Mouse (Mus musculus) neural tube, embryonic 14.5 days (tissue): ENCODE measurements around the gene Epha1. TPM values are rescaled to one million over a fixed set of nuclear protein-coding genes. Genes with fewer than 3 reads are reported as not detected.

Source experiments
- ATAC-seq: fragments of 200-750 bp; cut with Nextera tagmentation; 2 replicates; pipeline ENCODE4 v1.8.0; 2017; ENCODE audit warnings: low read depth, mild to moderate bottlenecking, moderate TSS enrichment, moderate library complexity
- H3K27ac ChIP-seq: fragments of 300-500 bp; sonication (generic); 2 replicates; pipeline ENCODE4 v1.5.1; 2014; ENCODE audit warnings: low read depth, mild to moderate bottlenecking, control low read depth, low read length, moderate library complexity, mixed read lengths
- H3K27me3 ChIP-seq: fragments of 300-500 bp; sonication (generic); 2 replicates; pipeline ENCODE4 v1.6.1; 2014; ENCODE audit warnings: low read length; ENCODE audit not compliant: control insufficient read depth, insufficient read depth
- H3K36me3 ChIP-seq: fragments of 300-500 bp; sonication (generic); 2 replicates; pipeline ENCODE4 v1.6.1; 2014; ENCODE audit warnings: low read length, mixed read lengths; ENCODE audit not compliant: control insufficient read depth, insufficient read depth
- H3K4me1 ChIP-seq: fragments of 300-500 bp; sonication (generic); 2 replicates; pipeline ENCODE4 v1.6.1; 2014; ENCODE audit warnings: low read length; ENCODE audit not compliant: control insufficient read depth, insufficient read depth
- H3K4me2 ChIP-seq: fragments of 300-500 bp; sonication (generic); 2 replicates; pipeline ENCODE4 v1.6.1; 2014; ENCODE audit warnings: mild to moderate bottlenecking, low read depth, low read length, control low read depth
- H3K4me3 ChIP-seq: fragments of 300-500 bp; sonication (generic); 2 replicates; pipeline ENCODE4 v1.5.1; 2014; ENCODE audit warnings: low read depth, low read length, control low read depth, mixed read lengths
- H3K9ac ChIP-seq: fragments of 300-500 bp; sonication (generic); replicated peaks from 2 replicates; pipeline ENCODE4 v1.6.1; 2014; ENCODE audit warnings: low read depth, mild to moderate bottlenecking, control low read depth, low read length, mixed read lengths
- H3K9me3 ChIP-seq: fragments of 300-500 bp; sonication (generic); 2 replicates; pipeline ENCODE4 v1.6.1; 2016; ENCODE audit warnings: low read length; ENCODE audit not compliant: control insufficient read depth
- WGBS: fragments of 180-500 bp; shearing (Covaris S2); extraction: QIAGEN DNeasy Blood & Tissue Kit; methylation state at CpG from one replicate; pipeline ENCODE4 v1.1.7; 2014; 5-methylcytosine and 5-hydroxymethylcytosine counted together
- polyA plus RNA-seq: library from polyadenylated mRNA; unstranded; fragments of >200 nt; fragmentation: Nextera tagmentation; extraction: Ambion mirVana; gene quantifications from 2 replicates; pipeline ENCODE4 v1.2.1, GENCODE M21; 2014

Epha1 gene
- polyA plus RNA-seq, 1 experiment from 2014 or later, result 0.15 TPM

DNA sequence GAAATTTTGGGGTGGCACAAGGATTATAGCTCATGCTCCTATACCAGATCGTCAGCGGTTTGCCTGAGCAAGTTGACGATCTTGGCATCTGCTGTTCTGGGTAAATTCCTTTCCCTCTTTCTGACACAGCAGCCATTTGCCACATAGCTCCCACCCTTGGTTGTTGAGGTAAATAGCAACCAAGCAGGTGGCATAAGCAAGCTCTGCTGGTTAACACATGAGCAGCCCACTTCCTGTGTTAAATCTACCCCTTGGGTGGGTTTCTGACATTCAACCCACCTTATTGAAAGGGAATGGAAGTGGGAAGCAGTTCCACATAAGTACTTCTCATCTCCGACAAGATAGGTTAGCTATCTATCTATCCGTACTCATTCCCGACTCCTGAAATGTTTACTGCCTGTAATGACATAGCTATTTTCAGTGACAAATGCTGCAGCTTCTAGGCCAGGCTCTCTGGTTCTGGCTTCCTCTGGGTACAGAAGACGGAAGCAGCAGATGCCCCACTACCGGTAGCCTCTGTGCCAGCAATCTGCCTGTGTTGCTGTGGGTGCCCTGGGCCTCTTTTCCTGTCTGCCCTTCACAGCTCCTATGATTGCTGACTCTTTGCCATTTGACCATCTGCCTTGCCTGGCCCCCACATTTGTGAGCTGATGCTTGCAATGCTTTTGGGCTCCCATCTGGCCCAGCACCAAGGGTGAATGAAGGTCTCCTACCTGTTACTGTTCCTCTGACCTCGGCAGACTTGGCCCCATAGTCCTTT lies 29.5 kb downstream of the Epha1 start:
- Histone ChIP-seq H3K9ac (no peak overlapping the region), H3K27me3 (no peaks in the 10 kb centered on the region), H3K27ac (no peak overlapping the region), H3K4me3 (no peak overlapping the region), H3K9me3 (no peaks in the 10 kb centered on the region), H3K4me1 (no peaks in the 10 kb centered on the region), H3K4me2 (no peak overlapping the region), H3K36me3 (no peaks in the 10 kb centered on the region)
- ATAC-seq, result no peak
- 85% methylated on average over 9 of the region's 9 CpGs for WGBS

DNA sequence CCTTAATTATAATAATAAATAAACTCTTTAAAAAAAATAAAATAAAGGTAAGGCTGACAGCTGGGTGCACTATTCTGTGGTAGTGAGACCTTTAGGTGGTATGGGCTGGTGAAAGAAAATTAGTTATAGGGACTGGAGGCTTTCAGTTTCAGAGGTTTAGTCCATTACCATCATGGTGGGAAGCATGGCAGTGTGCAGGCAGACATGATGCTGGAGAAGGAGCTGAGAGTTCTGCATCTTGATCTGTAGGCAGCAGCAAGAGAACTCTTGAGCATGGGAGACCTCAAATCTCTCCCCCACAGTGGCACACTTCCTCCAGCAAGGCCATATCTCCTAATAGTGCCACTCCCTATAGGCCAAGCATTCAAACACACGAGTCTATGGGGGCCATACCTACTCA lies 30.9 kb downstream of the Epha1 start:
- no peak overlapping the region for H3K9ac ChIP-seq
- H3K4me3 ChIP-seq, result no peak overlapping the region
- H3K27ac ChIP-seq, result no peak overlapping the region
- WGBS, result 57% methylated on average over 1 of the region's 1 CpGs
- no peaks in the 10 kb centered on the region for H3K27me3 ChIP-seq
- ATAC-seq, result no peak
- no peaks in the 10 kb centered on the region for H3K36me3 ChIP-seq
- no peaks in the 10 kb centered on the region for H3K4me1 ChIP-seq
- H3K9me3 ChIP-seq, result no peaks in the 10 kb centered on the region
- no peak overlapping the region for H3K4me2 ChIP-seq

DNA sequence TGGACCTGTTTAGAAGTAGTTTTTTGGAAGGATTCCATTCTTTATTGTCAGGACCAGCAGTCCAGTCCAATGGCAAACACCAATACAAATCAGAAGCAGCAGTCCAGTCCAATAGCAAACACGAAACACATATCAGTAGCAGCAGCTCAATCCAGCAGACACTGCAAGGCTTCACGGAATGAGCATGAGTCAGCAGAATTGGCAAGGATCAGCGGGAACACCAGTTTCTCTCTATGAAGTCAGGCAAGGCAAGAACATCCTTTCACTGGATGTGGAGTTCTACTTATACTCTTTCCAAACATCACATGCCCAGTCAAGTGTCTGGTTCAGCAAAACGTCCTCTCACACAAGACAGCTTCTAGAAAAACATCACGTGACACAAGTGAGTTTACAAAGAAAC lies 33.1 kb downstream of the Epha1 start:
- Histone ChIP-seq H3K27me3 (no peaks in the 10 kb centered on the region), H3K4me1 (no peaks in the 10 kb centered on the region), H3K9me3 (no peaks in the 10 kb centered on the region), H3K27ac (no peak overlapping the region), H3K9ac (no peak overlapping the region), H3K36me3 (no peaks in the 10 kb centered on the region), H3K4me3 (no peak overlapping the region), H3K4me2 (no peak overlapping the region)
- no peak for ATAC-seq
- 80% methylated on average over 5 of the region's 5 CpGs for WGBS

DNA sequence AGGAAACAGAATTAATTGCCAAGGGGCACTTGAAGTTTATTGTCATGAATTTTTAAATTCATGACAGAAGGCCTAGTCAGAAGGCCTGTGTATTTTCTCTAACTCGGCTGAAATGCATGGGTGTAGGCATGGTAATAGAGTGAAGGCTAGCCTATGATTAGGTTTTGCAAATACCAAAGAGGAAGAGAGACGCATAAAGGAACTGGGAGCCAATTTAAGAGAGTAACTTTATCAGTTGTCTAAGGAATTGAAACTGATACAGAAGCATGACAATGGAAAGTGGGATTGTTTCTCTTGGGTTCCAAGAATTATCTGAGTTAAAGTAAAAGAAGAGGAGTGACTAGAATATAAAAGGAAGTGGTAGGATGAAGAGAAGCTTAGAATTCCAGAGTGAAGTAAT lies 33.9 kb downstream of the Epha1 start:
- no peak for ATAC-seq
- no peak overlapping the region for H3K27ac ChIP-seq
- WGBS, result 85% methylated on average over 2 of the region's 2 CpGs
- no peak overlapping the region for H3K4me3 ChIP-seq
- no peaks in the 10 kb centered on the region for H3K4me1 ChIP-seq
- no peak overlapping the region for H3K9ac ChIP-seq
- H3K4me2 ChIP-seq, result no peak overlapping the region
- H3K36me3 ChIP-seq, result no peaks in the 10 kb centered on the region
- H3K27me3 ChIP-seq, result no peaks in the 10 kb centered on the region
- H3K9me3 ChIP-seq, result no peaks in the 10 kb centered on the region

DNA sequence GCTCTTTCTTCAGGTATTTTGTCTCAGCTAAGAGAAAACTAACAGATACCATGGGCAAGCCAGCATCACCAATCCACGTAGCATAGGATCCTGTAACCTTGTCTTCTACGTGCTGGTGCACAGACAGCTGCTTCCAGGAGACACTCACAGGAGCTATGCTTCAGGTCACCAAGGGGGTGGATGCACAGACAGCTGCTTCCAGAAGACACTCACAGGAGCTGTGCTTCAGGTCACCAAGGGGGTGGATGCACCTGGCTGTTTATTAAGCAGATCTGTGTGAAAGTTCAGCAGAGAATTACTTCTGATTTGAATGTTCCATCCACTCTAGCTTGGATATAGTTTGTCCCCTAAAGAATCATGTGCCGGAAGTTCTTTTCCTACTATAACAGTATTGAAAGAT lies 42.1 kb downstream of the Epha1 start:
- no peak overlapping the region for H3K4me3 ChIP-seq
- no peak overlapping the region for H3K9ac ChIP-seq
- 93% methylated on average over 3 of the region's 3 CpGs for WGBS
- no peak for ATAC-seq
- H3K9me3 ChIP-seq, result no peaks in the 10 kb centered on the region
- H3K4me1 ChIP-seq, result no peaks in the 10 kb centered on the region
- no peak overlapping the region for H3K4me2 ChIP-seq
- H3K27ac ChIP-seq, result no peak overlapping the region
- no peaks in the 10 kb centered on the region for H3K27me3 ChIP-seq
- no peaks in the 10 kb centered on the region for H3K36me3 ChIP-seq

DNA sequence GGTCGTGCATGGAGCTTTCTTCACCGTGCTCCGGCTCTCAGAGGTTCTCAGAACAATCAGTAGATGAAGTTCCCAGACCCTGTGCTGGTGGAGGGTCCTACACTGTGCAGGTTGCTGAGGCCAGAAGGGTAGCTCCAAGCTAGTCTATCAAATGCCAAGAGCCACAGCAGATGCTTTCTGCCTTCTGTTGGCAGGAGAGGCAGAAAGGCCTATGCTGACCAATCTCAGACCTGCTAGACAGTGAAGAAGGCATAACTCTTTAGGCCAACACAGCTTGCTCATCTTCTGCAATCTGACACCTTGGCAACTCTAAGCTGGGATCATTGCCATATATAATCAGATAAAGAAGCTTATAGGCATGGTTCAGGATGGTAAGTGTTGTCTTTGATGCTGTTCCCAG lies 42.9 kb downstream of the Epha1 start:
- Histone ChIP-seq H3K4me3 (no peak overlapping the region), H3K27ac (no peak overlapping the region), H3K4me2 (no peak overlapping the region), H3K4me1 (no peaks in the 10 kb centered on the region), H3K27me3 (no peaks in the 10 kb centered on the region), H3K36me3 (no peaks in the 10 kb centered on the region), H3K9ac (no peak overlapping the region), H3K9me3 (no peaks in the 10 kb centered on the region)
- WGBS, result 78% methylated on average over 3 of the region's 3 CpGs
- no peak for ATAC-seq

DNA sequence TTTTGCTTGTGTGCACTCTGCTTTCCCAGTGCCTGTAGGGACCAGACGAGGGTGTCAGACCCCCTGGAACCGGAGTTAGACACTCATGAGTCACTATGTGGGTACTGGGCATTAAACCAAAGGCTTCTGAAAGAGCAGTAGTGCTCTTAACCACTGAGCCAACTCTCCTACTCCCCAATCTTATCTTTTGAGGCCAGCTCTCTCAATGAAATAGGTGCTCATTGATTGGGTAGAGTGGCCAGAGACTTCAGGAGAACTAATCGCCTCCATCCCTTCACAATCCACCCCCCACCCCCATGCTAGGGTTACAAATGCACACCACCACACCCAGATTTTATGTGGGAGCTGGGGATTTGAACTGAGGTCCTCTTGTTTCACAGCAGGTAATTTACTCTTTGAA lies 44.3 kb downstream of the Epha1 start:
- no peak overlapping the region for H3K9ac ChIP-seq
- no peak overlapping the region for H3K4me3 ChIP-seq
- H3K27ac ChIP-seq, result no peak overlapping the region
- H3K4me2 ChIP-seq, result no peak overlapping the region
- no peaks in the 10 kb centered on the region for H3K36me3 ChIP-seq
- no peaks in the 10 kb centered on the region for H3K4me1 ChIP-seq
- WGBS, result 91% methylated on average over 3 of the region's 3 CpGs
- no peaks in the 10 kb centered on the region for H3K27me3 ChIP-seq
- ATAC-seq, result no peak
- H3K9me3 ChIP-seq, result no peaks in the 10 kb centered on the region

DNA sequence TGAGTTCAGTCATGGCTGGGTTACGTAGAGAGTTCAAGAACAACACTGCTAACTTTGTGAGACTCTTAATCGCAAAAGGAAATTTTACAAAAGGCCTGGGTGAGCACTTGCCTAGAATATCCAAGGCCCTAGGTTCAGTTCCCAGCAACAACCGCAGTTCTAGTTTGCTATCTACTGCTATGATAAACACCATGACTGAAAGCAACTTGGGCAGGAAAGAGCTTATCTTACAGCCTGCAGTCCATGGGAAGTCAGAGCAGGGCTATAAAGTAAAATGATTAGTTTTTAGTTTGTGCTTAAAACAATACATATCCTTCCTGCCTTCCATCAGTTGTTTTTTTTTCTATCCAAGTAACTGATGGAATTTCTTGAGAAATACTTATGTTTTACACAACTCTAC lies 46.6 kb downstream of the Epha1 start:
- 95% methylated on average over 3 of the region's 3 CpGs for WGBS
- Histone ChIP-seq H3K4me3 (no peak overlapping the region), H3K4me1 (no peaks in the 10 kb centered on the region; the same call in 1 of the 2 replicates), H3K27ac (no peak overlapping the region), H3K9ac (no peak overlapping the region), H3K9me3 (no peaks in the 10 kb centered on the region), H3K27me3 (no peaks in the 10 kb centered on the region), H3K4me2 (no peak overlapping the region), H3K36me3 (0 out of 2 replicates have a peak, but pooled peaks cover under 1% of the 10 kb centered on the region)
- no peak for ATAC-seq

DNA sequence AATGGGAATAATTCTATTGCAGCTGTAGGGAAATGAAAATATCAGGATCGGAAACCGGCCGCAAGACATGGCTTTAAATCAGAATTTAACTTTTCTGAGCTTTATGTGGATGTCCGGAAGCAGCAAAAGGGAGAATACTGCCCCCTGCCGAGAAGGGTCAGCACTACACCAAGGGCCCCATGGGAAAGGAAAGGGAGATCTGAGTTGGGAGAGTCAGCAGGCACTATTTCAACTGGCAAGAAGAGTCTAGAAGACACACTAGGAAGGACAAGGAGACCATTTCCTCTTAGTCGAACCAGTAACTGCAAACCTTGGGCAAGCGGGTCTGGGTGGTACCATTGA lies 47.8 kb downstream of the Epha1 start:
- Histone ChIP-seq H3K4me2 (peak overlapping the region; percentile 69), H3K27ac (no peak overlapping the region), H3K27me3 (no peaks in the 10 kb centered on the region), H3K36me3 (0 out of 2 replicates have a peak, but pooled peaks cover 6% of the 10 kb centered on the region), H3K4me3 (peak overlapping the region; percentile 40), H3K9me3 (no peaks in the 10 kb centered on the region), H3K4me1 (no peaks in the 10 kb centered on the region; the same call in 1 of the 2 replicates), H3K9ac (peak overlapping the region; percentile 71)
- 2% methylated on average over 7 of the region's 7 CpGs for WGBS
- ATAC-seq, result peak; percentile 5; the same call in 1 of the 2 replicates
